Mouse (Mus musculus): Measurements from ENCODE around the gene Tamm41. TPM values are rescaled to one million over a fixed set of nuclear protein-coding genes. Genes with fewer than 3 reads are reported as not detected.
A peak's percentile ranks its signal among the peaks of the same experiment; 100 is the strongest.

The Tamm41 gene
- polyA plus RNA-seq (2012; ENCODE audit: insufficient read depth, insufficient read length, low replicate concordance, missing spikeins) = not detected in 2 replicates

DNA sequence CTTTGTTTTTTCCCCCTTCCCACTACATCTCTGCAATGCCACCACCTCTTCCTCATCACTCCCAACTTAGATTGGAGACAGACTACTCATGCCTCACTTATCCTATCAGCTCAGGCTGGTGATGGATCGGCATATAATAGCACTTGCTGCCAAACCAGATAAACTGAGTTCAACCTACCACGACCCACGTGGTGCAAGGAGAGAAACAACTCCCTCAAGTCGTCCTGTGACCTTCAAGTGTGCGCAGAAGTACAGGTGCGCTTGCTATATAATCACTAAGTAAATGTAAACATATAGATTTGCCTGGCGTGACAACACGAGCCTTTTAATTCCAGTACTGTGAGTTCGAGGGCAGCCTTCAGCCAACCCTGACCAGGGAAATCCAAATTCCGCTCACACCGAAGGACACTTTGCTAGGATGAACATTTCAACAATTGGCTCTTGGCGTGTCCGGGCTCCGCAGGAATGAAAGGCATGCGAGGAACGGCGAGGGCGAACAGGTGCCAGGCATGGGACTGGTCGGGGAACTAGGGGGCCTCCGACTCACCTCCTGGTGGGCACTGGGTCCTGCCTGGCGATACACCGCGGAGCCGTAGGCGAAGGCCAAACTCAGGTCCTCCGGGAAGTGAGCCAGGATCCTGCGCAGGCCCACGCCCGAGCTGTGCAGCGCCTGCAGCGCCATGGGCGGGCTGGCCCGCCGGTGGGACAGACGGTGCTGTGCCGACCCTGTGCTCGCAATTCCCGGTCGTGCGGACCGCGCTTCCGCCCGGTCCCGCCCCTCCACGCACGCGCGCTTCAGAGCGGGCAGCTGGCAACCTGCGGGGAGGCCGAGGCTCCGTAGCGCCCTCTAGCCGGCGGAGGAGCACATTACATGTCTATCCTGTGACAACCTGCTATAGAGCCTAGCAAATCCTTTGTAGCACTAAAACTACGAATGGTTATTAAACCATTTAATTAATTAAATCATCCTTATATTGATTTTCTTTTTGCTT is at the start of gene Tamm41:
Gene Tamm41 (minus strand): TSS at position 774 of the 992 bp plus-strand sequence.
- peak within 1 kb of the TSS; percentile 72 for H3K4me3 ChIP-seq (ENCODE audit: insufficient read depth, low read depth, low read length)
- no peak within 1 kb of the TSS for H3K27ac ChIP-seq (ENCODE audit: insufficient read depth, low read depth, low read length)
- H3K4me1 ChIP-seq (ENCODE audit: control insufficient read depth, insufficient read depth, low read length) = peaks cover 7% of the 10 kb centered on the region
- TF ChIP-seq CTCF (IDR thresholded peaks at IDR 0.05; ENCODE audit: insufficient read depth, low read depth, low read length) (peak; percentile 88), POLR2A (IDR thresholded peaks at IDR 0.05; ENCODE audit: insufficient read depth, low read depth, low read length) (0 out of 2 replicates have a peak, but pooled peaks have one; percentile 52)
- 1% methylated on average over 57 of the region's 57 CpGs for WGBS

DNA sequence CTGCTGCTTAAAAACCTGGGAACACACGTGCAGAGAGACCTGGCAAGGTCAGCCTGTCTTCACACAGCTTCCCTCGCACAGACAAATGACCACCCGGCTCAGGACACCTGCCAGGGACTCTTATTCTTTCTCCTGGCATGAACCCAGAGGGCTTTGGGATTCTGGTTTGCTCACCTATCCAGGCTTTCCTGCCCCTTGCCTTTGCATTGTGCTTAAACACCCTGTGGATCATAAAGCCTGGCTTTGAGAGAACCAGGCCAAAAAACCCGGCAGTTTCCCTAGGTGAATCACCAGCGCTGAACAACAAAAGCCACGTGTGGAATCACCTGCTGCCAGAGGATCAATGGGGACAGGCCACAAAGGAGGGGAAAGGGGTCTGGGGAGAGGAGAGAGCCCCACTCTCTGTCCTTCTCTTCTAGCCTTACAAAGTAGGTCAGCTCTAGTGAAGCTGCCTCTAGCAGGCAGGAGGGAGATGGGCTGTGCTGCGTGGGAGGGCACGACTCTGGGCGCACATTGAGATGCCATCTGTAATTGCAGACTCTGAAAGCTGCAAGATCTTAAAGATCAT is 47.7 kb upstream of the Tamm41 start:
- no peak overlapping the region for H3K4me3 ChIP-seq (ENCODE audit: insufficient read depth, low read depth, low read length)
- WGBS = 25% methylated on average over 9 of the region's 9 CpGs
- H3K27ac ChIP-seq (ENCODE audit: insufficient read depth, low read depth, low read length) = peak overlapping the region; percentile 93
- TF ChIP-seq POLR2A (IDR thresholded peaks at IDR 0.05; ENCODE audit: insufficient read depth, low read depth, low read length) = no peak
- no peak for TF ChIP-seq CTCF (IDR thresholded peaks at IDR 0.05; ENCODE audit: insufficient read depth, low read depth, low read length)
- H3K4me1 ChIP-seq (ENCODE audit: control insufficient read depth, insufficient read depth, low read length) = peaks cover 14% of the 10 kb centered on the region

DNA sequence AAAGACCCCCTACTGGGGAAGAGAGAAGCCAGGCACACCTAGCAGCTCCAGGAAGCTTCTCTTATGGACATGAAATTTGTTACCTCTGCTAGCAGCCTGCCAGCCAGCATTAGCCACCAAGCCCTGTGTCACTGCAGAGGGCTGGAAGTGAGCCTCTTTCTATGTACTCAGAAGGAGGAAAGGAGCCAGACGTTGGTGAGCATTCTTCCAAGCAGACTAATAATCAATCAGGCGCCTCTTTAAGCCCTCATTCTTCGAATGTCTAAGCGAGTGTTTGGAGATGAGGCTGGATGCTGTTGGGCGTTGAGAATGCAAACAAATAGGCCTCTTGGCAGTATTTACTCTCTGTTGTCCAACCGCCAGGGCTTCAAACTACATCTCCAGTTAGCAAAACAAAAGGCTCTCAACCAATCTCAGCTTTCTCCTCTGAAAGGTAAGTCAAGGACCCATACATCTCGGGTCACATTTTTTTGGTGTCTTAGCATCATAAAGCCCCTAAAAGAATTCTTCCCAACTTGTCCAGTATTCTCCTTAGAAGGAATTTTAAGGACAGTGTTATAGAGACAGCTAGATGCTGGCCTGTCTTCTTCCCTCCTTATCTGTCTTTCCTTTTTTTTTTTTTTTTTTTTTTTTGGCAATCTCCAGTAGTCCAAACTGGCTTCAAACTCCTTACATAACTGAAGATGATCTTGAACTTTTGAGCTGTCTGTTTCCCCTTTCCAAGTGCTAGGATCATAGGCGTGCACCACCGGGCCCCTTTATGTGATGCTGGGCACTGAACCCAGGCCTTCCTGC is 39.3 kb upstream of the Tamm41 start:
- no peaks in the 10 kb centered on the region for H3K4me1 ChIP-seq (ENCODE audit: control insufficient read depth, insufficient read depth, low read length)
- H3K4me3 ChIP-seq (ENCODE audit: insufficient read depth, low read depth, low read length) = no peak overlapping the region
- 72% methylated on average over 9 of the region's 9 CpGs for WGBS
- no peak overlapping the region for H3K27ac ChIP-seq (ENCODE audit: insufficient read depth, low read depth, low read length)
- TF ChIP-seq CTCF (IDR thresholded peaks at IDR 0.05; ENCODE audit: insufficient read depth, low read depth, low read length) = no peak
- TF ChIP-seq POLR2A (IDR thresholded peaks at IDR 0.05; ENCODE audit: insufficient read depth, low read depth, low read length) = no peak

DNA sequence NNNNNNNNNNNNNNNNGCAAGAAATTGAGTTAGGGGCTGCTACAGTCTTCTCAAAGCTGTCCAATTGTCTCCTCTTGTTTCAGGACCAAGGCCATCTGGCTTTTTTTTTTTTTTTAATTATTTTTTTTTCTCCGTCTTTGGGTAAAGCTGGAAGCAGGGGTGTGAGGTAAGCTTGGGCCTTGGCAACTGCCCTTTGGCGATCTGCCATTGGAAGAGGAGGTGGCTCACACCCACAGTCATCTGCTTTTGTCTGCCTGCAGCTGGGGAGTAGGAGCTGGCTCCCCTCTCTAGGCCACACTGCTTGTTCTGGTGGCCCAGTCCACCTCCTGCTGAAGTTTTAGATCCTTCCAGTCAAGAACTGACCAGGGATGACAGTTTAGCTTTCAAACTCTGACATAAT is 34.3 kb upstream of the Tamm41 start:
- Histone ChIP-seq H3K27ac (ENCODE audit: insufficient read depth, low read depth, low read length) (no peak overlapping the region), H3K4me1 (ENCODE audit: control insufficient read depth, insufficient read depth, low read length) (peaks cover 5% of the 10 kb centered on the region; the same call in 1 of the 2 replicates), H3K4me3 (ENCODE audit: insufficient read depth, low read depth, low read length) (no peak overlapping the region)
- no peak for TF ChIP-seq CTCF (IDR thresholded peaks at IDR 0.05; ENCODE audit: insufficient read depth, low read depth, low read length)
- 59% methylated on average over 2 of the region's 2 CpGs for WGBS

GRCm38 (mm10) chr6:115065411-115066241 is 27.9 kb upstream of the Tamm41 start:
- WGBS = 25% methylated on average over 13 of the region's 13 CpGs
- no peak for TF ChIP-seq POLR2A (IDR thresholded peaks at IDR 0.05; ENCODE audit: insufficient read depth, low read depth, low read length)
- TF ChIP-seq CTCF (IDR thresholded peaks at IDR 0.05; ENCODE audit: insufficient read depth, low read depth, low read length) = peak; percentile 80
- no peak overlapping the region for H3K4me3 ChIP-seq (ENCODE audit: insufficient read depth, low read depth, low read length)
- 0 out of 2 replicates have a peak overlapping the region, but pooled peaks have one; percentile 52 for H3K27ac ChIP-seq (ENCODE audit: insufficient read depth, low read depth, low read length)
- peaks cover 3% of the 10 kb centered on the region; the same call in 1 of the 2 replicates for H3K4me1 ChIP-seq (ENCODE audit: control insufficient read depth, insufficient read depth, low read length)

DNA sequence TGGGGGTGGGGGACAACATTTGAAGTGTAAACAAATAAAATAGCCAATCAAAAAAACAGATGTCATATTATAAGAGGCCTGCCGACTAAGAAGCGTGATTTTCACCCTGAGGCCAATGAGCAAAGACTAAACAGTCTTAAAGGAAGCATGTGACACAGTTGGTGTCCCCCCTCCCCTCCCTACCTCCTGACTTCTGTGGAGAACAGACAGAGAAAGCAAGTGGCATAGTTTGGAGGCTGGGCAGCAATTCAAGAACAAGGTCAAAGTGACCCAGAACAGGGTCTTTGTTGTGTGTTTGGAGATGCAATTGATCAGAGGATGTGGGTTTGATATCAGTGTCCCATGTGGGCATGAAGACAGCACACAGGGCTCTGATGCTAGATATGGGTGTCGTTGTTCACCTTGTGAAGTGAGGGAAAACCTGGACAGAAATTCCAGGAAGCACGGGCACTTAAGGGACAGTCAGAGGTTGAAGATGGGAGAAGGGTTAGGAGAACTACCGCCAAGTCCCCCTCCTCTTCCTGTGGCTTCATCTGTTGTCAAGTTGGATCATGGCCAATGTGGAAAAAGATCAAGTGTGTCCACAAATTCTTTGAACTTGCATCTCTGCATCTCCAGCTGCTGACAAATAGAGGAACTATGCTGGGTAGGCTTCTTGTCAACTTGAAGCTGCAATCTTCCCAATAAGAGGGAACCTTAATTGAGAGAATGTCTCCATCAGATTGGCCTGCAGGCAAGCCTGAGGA is 25.1 kb upstream of the Tamm41 start:
- TF ChIP-seq CTCF (IDR thresholded peaks at IDR 0.05; ENCODE audit: insufficient read depth, low read depth, low read length) = no peak
- no peak for TF ChIP-seq POLR2A (IDR thresholded peaks at IDR 0.05; ENCODE audit: insufficient read depth, low read depth, low read length)
- no peak overlapping the region for H3K27ac ChIP-seq (ENCODE audit: insufficient read depth, low read depth, low read length)
- no peak overlapping the region for H3K4me3 ChIP-seq (ENCODE audit: insufficient read depth, low read depth, low read length)
- H3K4me1 ChIP-seq (ENCODE audit: control insufficient read depth, insufficient read depth, low read length) = peaks cover 11% of the 10 kb centered on the region
- 82% methylated on average over 5 of the region's 5 CpGs for WGBS

- no peak overlapping the region for H3K4me3 ChIP-seq (ENCODE audit: insufficient read depth, low read depth, low read length)
- H3K4me1 ChIP-seq (ENCODE audit: control insufficient read depth, insufficient read depth, low read length) = peaks cover 16% of the 10 kb centered on the region
- no peak overlapping the region for H3K27ac ChIP-seq (ENCODE audit: insufficient read depth, low read depth, low read length)
- no peak for TF ChIP-seq CTCF (IDR thresholded peaks at IDR 0.05; ENCODE audit: insufficient read depth, low read depth, low read length)
- TF ChIP-seq POLR2A (IDR thresholded peaks at IDR 0.05; ENCODE audit: insufficient read depth, low read depth, low read length) = no peak
- WGBS = 23% methylated on average over 5 of the region's 5 CpGs
These were observed 21.6 kb upstream of the Tamm41 start for GRCm38 (mm10) chr6:115059227-115059626.
